Mouse (Mus musculus) retina, postnatal 7 days (tissue): ENCODE measurements around the gene Zfhx3.

Experiments
- DNase-seq: peaks from one replicate; pipeline ENCODE4 v3.0.0-alpha.2; 2012; ENCODE audit warnings: low read depth, low spot score

Zfhx3 gene

GRCm38 (mm10) chr8:108592028-108592724, 649.7 kb downstream of the Zfhx3 start:
- DNase-seq, result no peak

GRCm38 (mm10) chr8:108592990-108593589, 650.6 kb downstream of the Zfhx3 start:
- no peak for DNase-seq

DNA sequence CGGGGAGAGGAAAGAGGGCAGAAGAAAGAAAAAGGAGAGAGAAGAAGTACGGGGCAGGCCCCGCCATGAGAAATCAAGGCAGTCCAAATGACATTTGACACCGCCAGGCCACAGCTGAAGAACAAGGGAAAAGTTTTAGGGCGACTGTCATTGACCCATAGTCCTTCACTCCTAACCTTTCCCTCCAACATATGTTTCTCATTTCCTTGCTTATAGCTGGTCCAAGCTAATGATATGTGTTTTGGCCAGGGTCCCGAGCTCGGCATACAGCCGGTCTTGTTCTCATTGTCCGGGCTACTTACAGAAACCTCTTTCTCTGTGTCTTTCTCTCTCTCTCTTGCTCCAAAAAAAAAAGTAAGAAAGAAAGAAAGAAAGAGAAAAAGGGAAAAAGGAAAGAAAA, 651.4 kb downstream of the Zfhx3 start:
- DNase-seq, result no peak

DNA sequence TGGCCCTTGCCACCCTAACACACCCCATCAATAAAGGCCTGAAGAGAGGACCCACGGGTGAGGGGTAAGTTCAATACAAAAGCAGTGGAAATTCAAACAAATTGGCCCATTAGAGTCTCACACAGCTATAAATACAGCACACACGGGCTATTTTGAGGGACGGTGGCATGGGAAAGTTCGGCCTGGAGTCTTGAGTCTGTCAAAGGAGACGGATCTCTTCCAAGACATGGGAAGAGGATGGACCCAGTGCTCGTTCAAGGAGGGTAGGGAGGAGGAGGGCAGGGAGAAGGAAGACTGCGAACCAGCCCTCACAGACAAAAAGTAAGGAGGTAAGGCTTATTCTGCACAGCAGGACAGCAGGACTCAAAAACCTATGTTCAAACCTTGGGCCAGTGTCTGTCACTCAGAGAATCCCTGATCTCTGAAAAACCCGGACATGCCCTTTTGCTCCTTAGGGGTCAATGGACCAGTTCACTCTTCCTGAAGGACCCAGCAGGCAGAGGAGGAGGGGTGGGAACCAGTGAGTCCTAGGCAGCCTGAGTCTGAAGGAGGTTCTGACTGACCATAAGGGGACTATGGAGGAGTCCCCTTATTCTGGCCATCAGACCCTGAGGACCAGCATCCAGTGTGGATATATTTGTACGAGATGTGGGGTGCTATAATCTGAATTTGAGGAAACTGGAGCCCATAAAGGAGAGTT, 652.1 kb downstream of the Zfhx3 start:
- DNase-seq, result no peak

DNA sequence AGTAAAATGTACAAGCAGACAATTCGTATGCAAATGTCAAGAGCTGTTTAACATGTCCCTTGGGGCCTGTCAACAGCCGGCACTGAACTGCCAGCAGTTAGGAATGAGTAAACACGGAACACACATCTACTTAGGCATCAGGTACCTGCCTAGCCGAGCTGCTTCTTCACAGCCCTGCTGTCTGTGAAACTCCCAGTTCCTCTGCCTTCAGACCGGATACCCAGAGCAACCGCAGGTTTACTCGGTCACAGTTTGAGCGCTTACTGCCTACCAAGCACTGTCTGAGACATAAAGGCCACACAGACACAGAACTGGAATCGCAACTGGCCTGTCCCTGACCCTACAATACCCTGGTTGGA, 652.6 kb downstream of the Zfhx3 start:
- DNase-seq, result no peak

DNA sequence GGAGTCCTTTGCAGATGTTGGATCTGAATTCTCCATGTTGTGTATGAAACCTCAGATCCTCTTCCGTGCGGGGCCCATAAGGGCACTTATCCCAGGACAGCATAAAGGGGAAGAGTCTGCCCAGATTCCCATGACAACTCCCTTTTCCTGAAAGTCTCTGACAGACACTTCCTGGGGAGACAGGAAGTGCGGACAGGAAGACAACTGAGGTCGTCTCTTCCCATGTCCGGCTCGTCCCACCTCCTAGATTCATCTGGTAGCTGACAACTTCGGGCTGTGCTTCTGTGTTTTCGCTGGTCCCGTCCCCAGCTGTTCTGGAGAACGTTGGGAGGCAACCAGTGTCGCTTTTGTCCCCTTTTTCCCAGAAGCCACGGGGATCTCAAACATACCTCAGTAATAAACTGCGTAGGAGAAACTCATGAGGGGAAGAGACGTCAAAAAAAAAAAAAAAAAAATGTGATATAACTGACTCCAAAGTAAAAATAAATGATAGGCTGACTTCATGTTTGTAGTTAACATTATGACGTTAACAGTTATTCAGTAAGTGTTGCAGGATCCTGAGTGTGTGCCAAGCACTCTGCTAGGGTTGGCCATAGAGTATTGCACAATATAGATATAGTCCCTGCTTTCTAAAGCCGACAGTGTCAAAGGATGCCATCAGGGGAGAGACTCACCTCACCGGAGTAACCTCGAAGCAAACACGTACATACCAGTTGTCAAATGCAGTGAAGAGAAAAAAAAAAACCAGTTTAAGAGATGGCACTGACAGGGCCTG, 653.5 kb downstream of the Zfhx3 start:
- no peak for DNase-seq

GRCm38 (mm10) chr8:108599003-108599402, 656.6 kb downstream of the Zfhx3 start:
- no peak for DNase-seq

- DNase-seq, result no peak
Measured at GRCm38 (mm10) chr8:108599558-108599957, 657.1 kb downstream of the Zfhx3 start.

GRCm38 (mm10) chr8:108608678-108609077, 666.2 kb downstream of the Zfhx3 start:
- no peak for DNase-seq

DNA sequence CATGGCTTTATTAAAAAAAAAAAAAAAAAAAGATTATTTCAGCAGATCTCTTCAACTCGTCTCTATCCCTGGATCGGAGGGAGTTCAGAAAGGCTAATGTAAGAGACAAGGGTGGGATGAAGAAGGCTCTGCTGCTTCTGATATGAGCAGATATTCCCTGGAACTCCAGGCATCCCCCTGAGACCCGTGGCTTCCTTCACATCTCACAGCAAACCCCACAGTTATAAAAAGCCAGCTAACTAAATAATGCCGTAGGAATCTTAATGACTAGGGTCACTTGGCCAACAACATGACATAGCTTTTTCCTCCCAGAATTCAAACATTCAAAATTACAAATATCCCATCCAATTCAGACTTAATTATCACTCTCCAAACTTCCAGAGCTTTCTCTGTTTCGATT, 666.7 kb downstream of the Zfhx3 start:
- DNase-seq, result no peak

GRCm38 (mm10) chr8:108611141-108611674, 668.8 kb downstream of the Zfhx3 start:
- no peak for DNase-seq

DNA sequence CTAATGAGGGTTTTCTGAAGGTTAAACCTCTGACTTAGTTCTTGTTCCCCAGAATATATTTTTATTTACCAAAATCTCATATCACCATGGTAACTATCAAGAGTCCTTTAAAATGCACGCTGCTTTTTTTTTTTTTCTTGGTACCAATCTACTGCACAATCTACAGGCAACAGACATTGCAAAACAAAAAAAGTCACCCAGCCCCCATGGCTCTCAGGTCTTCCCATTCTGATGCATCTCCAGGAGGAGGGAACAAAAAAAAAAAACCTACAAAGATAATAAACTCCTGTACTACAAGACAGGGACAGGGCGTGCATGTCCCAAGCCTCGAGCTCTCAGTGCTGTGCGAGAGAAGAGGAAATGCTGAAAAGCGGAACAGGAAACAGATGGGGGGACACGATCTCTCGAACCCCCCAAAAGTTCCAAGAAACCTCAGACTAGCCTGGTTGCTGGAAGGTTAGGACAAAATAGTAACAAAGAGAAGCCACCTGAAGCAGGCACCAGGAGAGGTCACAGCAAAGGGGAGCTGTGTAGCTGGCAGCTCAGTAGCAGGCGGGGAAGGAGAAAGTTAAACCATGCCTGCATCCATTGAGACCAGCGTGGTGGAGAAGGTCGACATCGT, 669.5 kb downstream of the Zfhx3 start:
- DNase-seq, result no peak

- DNase-seq, result no peak
Measured at GRCm38 (mm10) chr8:108612815-108613214, 670.4 kb downstream of the Zfhx3 start.

DNA sequence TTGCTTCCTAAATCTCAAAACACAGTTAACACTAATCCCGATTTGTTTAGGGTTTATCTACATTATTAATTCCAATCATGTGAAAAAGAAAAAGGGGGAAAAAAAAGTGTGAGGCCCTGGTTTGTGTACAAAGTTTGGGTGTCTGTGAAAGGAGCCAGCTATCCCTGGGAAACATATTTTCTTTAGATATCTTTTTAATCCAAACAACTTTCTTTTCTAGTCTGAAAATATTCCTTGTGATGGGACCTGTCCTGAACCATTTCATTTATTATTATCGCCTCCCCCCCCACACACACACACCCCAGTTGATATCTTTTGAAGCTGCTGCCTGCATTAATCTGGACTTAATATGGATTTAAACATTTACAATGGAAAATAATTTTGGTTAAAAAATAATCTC, 670.8 kb downstream of the Zfhx3 start:
- no peak for DNase-seq

DNA sequence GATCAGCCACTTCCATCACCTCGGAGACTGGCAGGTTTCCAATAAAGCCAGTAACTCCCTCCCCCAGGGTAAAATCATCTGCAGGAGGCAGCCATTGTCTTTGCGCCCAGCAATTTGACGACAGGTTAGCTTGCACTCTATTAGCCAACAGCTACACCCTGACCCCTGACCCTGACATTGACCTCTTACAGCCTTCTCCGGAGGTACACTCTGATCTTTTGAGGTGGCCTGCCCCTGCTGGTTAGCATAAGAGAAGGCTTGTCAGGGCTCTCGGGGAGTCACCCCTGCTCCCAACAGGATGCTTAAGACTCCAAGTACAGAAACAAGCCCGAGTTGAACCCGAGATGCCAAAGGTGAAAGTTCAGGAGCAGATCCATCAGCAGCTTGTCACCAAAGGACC, 678.9 kb downstream of the Zfhx3 start:
- no peak for DNase-seq

- no peak for DNase-seq
Measured at GRCm38 (mm10) chr8:108623660-108624059, 681.2 kb downstream of the Zfhx3 start.

GRCm38 (mm10) chr8:108625571-108626120, 683.2 kb downstream of the Zfhx3 start:
- DNase-seq, result no peak

DNA sequence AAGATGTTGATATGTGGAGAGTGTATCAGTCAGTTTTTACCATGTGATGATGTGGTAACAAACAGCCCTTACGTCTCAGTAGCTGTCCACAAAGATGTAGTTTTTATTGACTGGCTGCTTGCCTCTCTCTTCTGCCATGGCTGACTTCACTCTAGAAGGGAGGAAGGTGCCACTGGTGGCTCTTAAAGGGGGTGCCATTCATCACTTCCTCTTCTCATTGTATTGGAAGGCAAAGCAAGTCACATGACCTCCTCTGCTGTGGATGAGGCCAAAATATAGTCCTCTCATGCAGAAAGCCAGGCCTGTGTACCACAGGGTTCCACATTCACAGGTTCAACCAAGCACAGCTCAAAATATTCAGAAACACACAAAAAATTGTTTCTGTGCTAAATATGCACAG, 688.6 kb downstream of the Zfhx3 start:
- DNase-seq, result no peak

GRCm38 (mm10) chr8:108634282-108634681, 691.8 kb downstream of the Zfhx3 start:
- no peak for DNase-seq

DNA sequence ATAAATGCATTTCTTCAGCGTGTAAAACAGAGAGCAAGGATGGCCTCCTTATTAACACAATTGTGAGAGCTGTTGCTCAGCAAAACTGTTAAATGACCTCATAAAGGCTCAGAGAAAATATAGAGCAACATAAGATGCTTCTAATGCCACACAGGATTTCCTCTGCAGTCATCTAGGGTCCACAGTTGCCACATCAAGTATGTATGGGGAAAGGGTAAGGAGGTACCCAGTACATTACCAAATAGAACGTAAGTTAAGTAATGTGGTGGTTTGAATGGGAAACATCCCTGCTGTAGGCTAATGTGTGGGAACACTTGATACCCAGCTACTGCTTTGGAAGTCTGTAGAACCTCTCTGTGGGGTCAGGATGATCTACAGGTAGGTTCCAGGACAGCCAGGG, 695.4 kb downstream of the Zfhx3 start:
- no peak for DNase-seq

GRCm38 (mm10) chr8:108645660-108646059, 703.2 kb downstream of the Zfhx3 start:
- no peak for DNase-seq
